Mouse (Mus musculus) lung, adult 2 months (tissue): ENCODE measurements around the gene Abca7.

ENCODE experiments used
- CTCF ChIP-seq: fragments of 200-500 bp; IDR thresholded peaks from 2 replicates; pipeline ENCODE4 v1.5.1; 2011; ENCODE audit warnings: mild to moderate bottlenecking, low read length, control low read depth; ENCODE audit not compliant: insufficient read depth
- POLR2A ChIP-seq: fragments of 200-500 bp; IDR thresholded peaks from 2 replicates; pipeline ENCODE4 v1.6.1; 2011; ENCODE audit warnings: low read depth, mild to moderate bottlenecking, control low read depth, low read length, borderline replicate concordance; ENCODE audit errors: extremely low read depth

- TF ChIP-seq CTCF (no peak), POLR2A (no peak)
These were observed 25.9 kb downstream of the Abca7 start for GRCm38 (mm10) chr10:80022164-80022563.
